Mouse (Mus musculus) brain, embryonic 14.5 days (tissue): ENCODE data around the gene Vipr1.

Experiments used
- CTCF ChIP-seq: fragments of 200-500 bp; IDR thresholded peaks from 2 replicates; pipeline ENCODE4 v1.5.1; 2012; ENCODE audit warnings: inconsistent platforms, mild to moderate bottlenecking, moderate library complexity, borderline replicate concordance; ENCODE audit not compliant: insufficient read depth, insufficient read length; ENCODE audit errors: extremely low read depth
- POLR2A ChIP-seq: fragments of 200-500 bp; IDR thresholded peaks from 2 replicates; pipeline ENCODE4 v1.6.1; 2012; ENCODE audit warnings: mild to moderate bottlenecking, inconsistent platforms, borderline replicate concordance; ENCODE audit not compliant: poor library complexity, insufficient read depth, insufficient read length, severe bottlenecking; ENCODE audit errors: extremely low read depth

DNA sequence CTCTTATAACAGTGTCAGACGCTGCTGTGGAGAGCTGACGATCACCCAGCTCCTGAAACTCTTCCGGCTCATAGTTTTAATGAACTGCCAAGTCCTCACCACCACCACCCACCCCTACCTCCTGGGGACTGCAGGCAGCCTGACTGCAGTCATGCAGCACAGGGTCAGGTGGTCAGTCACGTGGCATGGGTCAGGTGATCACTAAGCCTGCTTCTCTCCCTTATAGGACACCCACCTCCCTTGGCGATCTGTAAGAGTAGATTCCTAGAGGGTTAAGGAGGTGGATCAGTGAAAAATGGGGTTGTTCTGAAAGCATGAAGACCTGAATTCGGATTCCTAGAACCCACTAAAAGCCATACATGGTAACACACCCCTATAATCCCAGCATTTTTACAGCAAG, 43.0 kb upstream of the Vipr1 start:
- TF ChIP-seq POLR2A, result no peak
- no peak for TF ChIP-seq CTCF
